Mouse (Mus musculus): ENCODE data around the gene Cped1.

- no peak for TF ChIP-seq POLR2A (IDR thresholded peaks at IDR 0.05; ENCODE audit: extremely low read depth, insufficient read depth, low read length)
- no peak for TF ChIP-seq CTCF (IDR thresholded peaks at IDR 0.05; ENCODE audit: extremely low read depth, insufficient read depth, low read length)
Measured at GRCm38 (mm10) chr6:22019637-22020036, 33.9 kb downstream of the Cped1 start.
